Mouse (Mus musculus) C2C12 (cell line): Measurements from ENCODE around the gene Irf8.

Experiments used
- CEBPB ChIP-seq: IDR thresholded peaks from one replicate; pipeline ENCODE4 v1.6.1; 2011; ENCODE audit warnings: low read depth, mild to moderate bottlenecking, control low read depth, moderate library complexity
- CTCF ChIP-seq: IDR thresholded peaks from one replicate; pipeline ENCODE4 v1.5.1; 2011; ENCODE audit not compliant: control insufficient read depth, insufficient read depth, insufficient read length
- FOSL1 ChIP-seq: IDR thresholded peaks from one replicate; pipeline ENCODE4 v1.8.0; 2011; ENCODE audit warnings: mild to moderate bottlenecking, low read length; ENCODE audit not compliant: poor library complexity, insufficient read depth, severe bottlenecking
- MAX ChIP-seq: IDR thresholded peaks from one replicate; pipeline ENCODE4 v1.6.1; 2011; ENCODE audit warnings: mild to moderate bottlenecking, control low read depth
- MYOD1 ChIP-seq: IDR thresholded peaks from one replicate; pipeline ENCODE4 v1.6.1; 2011; ENCODE audit warnings: low read depth; ENCODE audit not compliant: control insufficient read depth, insufficient read length
- USF1 ChIP-seq: IDR thresholded peaks from one replicate; pipeline ENCODE4 v1.6.1; 2011; ENCODE audit warnings: low read depth, mild to moderate bottlenecking, control low read depth, moderate library complexity

DNA sequence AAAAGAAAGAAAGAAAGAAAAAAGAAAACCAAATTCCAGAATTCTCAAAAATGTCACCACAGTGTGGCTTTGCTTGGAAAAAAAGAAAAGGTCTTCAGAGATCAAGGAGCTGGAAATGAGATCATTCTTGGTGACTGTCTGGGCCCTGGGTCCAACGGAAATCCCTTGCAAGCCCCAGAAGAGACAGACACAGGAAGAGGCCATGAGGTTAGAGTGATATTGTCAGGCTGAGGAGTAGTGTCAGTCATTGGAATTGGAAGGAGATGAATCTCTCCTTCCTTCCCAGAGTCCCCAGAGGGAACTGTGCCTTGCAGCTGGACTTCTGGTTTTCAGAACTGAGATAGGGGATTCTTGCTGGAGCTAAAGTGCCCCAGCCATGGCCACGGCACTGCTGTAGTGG lies 36.6 kb upstream of the Irf8 start:
- no peak for TF ChIP-seq CTCF
- no peak for TF ChIP-seq USF1
- no peak for TF ChIP-seq CEBPB
- TF ChIP-seq MAX: no peak
- no peak for TF ChIP-seq FOSL1
- no peak for TF ChIP-seq MYOD1
